Mouse (Mus musculus): ENCODE data around the gene Grin2b. TPM values are rescaled to one million over a fixed set of nuclear protein-coding genes. Genes with fewer than 3 reads are reported as not detected.

Gene Grin2b
- polyA plus RNA-seq, 1 experiment, result 0.04 TPM

DNA sequence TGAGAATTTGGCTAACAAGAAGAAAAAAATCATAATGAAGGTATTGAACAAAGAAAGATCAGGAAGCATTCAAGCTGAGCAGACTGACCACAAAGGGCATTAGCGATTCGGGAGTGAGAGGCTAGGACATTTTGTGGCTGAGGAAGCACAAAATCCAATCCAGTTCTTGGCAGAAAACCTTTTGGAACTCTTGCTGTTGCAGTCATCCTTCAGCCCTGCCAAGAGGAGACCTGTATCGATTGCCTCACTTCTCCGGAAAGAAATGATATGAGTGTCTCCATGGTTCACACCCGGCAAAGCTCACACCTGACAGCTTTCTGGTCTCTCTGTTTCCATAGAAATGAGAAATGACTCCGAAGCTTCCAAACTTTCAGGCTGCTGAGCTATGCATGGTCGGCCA lies 127.2 kb downstream of the Grin2b start:
- H3K27ac ChIP-seq (replicated peaks; ENCODE audit: low read depth, low read length), result no peak overlapping the region
- H3K4me1 ChIP-seq (ENCODE audit: control insufficient read depth, insufficient read depth, insufficient read length, low read length), result no peaks in the 10 kb centered on the region
- no peak overlapping the region for H3K4me3 ChIP-seq (ENCODE audit: insufficient read depth, low read depth, low read length)

DNA sequence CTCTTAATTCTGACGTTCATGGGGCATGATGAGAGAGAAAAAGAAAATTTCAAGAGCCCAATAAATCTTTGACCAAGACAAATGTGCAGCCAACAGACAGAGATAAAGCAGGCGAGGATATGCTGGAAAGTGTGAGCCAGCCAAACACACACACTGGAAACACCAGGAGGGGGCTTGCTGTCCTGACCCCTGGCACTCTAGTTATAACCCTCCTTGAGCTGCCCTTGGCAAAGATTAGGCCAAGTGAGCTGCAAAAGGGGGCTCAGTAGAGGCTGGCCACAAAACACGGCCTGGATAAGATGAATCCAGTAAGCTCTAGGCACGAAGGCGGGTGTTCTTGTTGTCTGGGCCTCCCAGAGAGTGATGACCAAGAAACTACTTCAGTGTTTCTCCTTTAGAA lies 128.8 kb downstream of the Grin2b start:
- H3K4me1 ChIP-seq (ENCODE audit: control insufficient read depth, insufficient read depth, insufficient read length, low read length), result no peaks in the 10 kb centered on the region
- H3K4me3 ChIP-seq (ENCODE audit: insufficient read depth, low read depth, low read length), result no peak overlapping the region
- H3K27ac ChIP-seq (replicated peaks; ENCODE audit: low read depth, low read length), result no peak overlapping the region

DNA sequence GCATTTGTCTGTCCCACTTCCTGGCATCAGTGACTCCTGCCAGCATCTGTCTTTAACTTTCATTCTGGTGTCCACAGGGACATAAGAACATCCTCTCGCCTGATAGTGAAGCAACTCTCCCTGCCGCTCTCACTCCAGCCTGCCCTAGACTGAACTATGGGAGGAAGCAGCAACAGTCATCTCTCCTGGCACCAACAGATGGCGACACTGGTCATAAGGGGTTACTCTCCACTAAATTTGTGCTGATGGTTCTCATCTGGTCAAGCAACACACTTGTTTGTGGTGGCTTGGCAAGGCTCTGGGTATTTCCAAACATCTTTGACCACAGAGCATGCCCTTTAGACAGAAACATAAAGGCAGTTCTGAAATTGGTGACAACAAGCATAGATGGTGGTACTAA lies 130.9 kb downstream of the Grin2b start:
- no peak overlapping the region for H3K4me3 ChIP-seq (ENCODE audit: insufficient read depth, low read depth, low read length)
- H3K27ac ChIP-seq (replicated peaks; ENCODE audit: low read depth, low read length), result no peak overlapping the region
- no peaks in the 10 kb centered on the region for H3K4me1 ChIP-seq (ENCODE audit: control insufficient read depth, insufficient read depth, insufficient read length, low read length)

DNA sequence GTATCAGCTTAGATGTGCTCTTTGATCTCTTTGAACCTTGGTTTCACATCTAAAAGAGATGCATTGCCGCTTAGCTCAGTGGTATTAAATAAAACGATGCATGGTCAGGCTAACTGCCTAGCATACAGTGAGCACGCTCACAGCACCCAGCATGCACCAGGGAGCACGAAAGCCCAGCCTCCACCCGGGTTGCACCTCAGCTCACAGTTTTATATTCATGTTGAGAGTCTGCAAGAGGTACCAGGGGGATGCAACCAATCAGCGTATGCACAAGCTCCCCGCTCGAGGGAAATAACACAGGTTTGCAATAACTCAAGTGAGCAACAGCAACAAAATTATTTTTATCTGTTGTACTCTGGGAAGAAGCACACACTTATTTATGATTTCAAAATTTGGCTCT lies 131.5 kb downstream of the Grin2b start:
- H3K4me1 ChIP-seq (ENCODE audit: control insufficient read depth, insufficient read depth, insufficient read length, low read length), result no peaks in the 10 kb centered on the region
- H3K4me3 ChIP-seq (ENCODE audit: insufficient read depth, low read depth, low read length), result no peak overlapping the region
- no peak overlapping the region for H3K27ac ChIP-seq (replicated peaks; ENCODE audit: low read depth, low read length)

DNA sequence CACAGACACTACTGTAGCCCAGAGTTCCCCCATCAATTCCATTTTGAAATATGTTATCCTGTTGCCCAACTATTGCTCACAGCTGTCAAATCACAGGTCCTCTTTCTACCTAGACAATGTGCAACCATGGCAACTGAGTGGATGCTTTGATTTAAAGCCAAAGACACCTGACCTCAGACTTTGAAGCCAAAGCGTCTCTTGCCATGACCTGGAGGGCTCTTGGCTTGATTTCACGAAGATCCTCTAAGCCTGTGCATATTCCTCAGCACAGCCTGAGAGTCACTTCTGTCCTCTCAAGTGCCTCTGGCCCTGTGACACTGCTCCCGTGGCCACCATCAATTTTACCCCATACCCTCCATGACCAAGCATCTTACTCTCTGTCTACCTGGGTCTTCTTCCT lies 132.4 kb downstream of the Grin2b start:
- Histone ChIP-seq H3K4me3 (ENCODE audit: insufficient read depth, low read depth, low read length) (no peak overlapping the region), H3K27ac (replicated peaks; ENCODE audit: low read depth, low read length) (no peak overlapping the region), H3K4me1 (ENCODE audit: control insufficient read depth, insufficient read depth, insufficient read length, low read length) (no peaks in the 10 kb centered on the region)

DNA sequence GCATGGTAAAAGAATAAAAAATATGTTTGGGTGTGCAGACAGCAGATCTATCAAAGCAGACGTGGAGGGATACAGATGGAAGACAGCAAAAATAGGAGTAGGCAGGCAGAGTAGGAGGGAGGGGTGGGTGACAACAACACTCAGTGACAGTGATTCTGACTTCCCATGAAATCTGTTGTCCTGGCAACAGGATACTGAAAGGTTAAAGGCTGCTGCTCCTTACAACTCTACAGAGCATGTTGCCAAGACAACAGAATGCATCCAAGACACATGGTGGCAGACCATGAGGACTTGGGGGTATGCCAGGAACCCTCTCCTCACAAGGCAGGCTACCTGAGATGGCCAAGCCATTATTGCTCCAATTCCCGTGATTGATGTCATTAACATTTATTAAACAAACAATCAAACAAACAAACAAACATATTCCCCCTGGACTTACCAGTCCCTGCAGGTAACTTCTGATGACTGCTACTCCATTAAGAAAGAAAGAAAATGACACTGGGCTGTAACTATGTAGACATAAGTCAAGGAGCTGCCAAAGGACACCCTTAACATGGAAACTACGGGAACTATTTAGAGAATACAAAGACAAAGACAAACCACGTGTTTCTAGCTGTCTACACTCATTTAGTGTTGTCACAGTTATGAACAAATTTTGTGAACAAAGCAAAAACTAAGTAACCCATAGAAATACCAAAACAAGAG lies 143.9 kb downstream of the Grin2b start:
- H3K4me1 ChIP-seq (ENCODE audit: control insufficient read depth, insufficient read depth, insufficient read length, low read length), result no peaks in the 10 kb centered on the region
- H3K4me3 ChIP-seq (ENCODE audit: insufficient read depth, low read depth, low read length), result no peak overlapping the region
- H3K27ac ChIP-seq (replicated peaks; ENCODE audit: low read depth, low read length), result no peak overlapping the region

DNA sequence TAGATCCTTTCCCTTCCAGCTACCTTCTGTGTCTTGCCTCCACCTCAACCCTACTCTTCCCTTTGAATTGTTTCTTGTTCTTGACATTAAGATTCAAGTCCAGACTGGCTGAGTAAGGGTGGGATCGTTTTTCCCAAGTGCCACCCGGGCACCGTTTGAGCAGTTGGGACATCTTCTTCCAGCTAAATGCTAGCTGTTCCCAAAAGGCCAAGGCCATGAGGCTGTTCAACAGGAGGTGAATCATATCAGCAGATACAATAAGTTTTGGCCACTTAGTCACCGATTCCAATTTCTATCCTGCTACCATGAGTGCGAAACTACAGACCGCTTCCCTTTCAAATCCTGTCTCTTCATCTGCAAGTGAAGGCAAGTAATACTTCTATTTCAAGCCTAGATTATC lies 146.4 kb downstream of the Grin2b start:
- Histone ChIP-seq H3K27ac (replicated peaks; ENCODE audit: low read depth, low read length) (no peak overlapping the region), H3K4me3 (ENCODE audit: insufficient read depth, low read depth, low read length) (no peak overlapping the region), H3K4me1 (ENCODE audit: control insufficient read depth, insufficient read depth, insufficient read length, low read length) (no peaks in the 10 kb centered on the region)

DNA sequence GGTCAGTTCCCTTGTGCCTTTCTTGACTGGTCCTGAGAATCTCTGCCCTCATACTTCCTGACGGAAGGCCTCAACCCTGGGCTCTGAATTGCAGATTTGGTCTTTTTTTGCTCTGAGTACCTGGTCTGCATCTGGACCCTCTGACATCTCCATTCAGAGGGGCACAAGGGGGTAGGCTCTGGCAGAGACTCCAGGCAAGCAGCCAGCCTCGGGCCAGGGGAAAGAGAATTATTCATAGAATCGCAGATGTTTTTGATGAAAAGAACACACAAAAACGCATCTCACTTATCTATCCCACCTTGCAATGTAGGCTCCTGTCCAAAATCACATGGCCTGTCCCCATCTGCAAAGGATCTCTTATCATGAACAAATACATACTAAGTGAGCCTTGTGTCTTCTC lies 147.5 kb downstream of the Grin2b start:
- Histone ChIP-seq H3K4me1 (ENCODE audit: control insufficient read depth, insufficient read depth, insufficient read length, low read length) (no peaks in the 10 kb centered on the region), H3K4me3 (ENCODE audit: insufficient read depth, low read depth, low read length) (no peak overlapping the region), H3K27ac (replicated peaks; ENCODE audit: low read depth, low read length) (no peak overlapping the region)

DNA sequence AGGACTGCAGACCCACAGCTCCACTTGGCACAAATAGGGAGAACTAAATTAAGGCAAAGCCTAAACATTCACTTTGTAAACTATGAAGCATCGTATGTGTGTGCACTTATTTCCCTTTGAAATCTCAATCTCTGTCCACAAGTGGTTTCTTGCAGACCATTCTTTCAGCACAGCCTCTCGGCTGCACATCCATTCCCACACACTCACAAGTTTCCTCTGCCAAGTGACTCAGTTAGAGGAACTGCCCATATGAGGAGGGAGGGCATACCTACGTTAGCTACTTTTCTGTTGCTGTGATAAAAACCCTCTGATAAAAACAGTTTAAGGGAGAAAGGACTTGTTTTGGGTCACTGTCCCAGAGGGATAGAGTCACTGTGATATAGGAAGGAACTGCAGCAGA lies 152.9 kb downstream of the Grin2b start:
- Histone ChIP-seq H3K27ac (replicated peaks; ENCODE audit: low read depth, low read length) (no peak overlapping the region), H3K4me1 (ENCODE audit: control insufficient read depth, insufficient read depth, insufficient read length, low read length) (no peaks in the 10 kb centered on the region), H3K4me3 (ENCODE audit: insufficient read depth, low read depth, low read length) (no peak overlapping the region)

DNA sequence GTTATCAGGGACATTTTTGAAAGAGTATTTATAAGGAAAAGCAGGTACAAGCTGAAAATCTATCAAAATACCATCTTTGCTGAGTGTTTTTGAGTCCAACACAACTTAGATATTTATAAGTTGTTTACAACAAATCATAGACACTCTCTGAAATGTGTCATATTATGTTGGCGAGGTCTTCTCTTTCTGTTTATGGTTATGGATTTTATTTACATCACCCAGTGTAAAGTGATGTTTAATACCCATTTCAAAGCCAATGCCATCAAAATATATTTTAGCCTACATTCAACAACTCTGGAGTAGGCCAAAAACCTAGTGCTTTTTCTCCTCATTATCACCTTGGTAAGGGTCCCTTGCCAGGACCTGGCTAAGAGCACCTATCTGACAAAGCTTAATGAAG lies 154.3 kb downstream of the Grin2b start:
- Histone ChIP-seq H3K4me1 (ENCODE audit: control insufficient read depth, insufficient read depth, insufficient read length, low read length) (no peaks in the 10 kb centered on the region), H3K27ac (replicated peaks; ENCODE audit: low read depth, low read length) (no peak overlapping the region), H3K4me3 (ENCODE audit: insufficient read depth, low read depth, low read length) (no peak overlapping the region)

DNA sequence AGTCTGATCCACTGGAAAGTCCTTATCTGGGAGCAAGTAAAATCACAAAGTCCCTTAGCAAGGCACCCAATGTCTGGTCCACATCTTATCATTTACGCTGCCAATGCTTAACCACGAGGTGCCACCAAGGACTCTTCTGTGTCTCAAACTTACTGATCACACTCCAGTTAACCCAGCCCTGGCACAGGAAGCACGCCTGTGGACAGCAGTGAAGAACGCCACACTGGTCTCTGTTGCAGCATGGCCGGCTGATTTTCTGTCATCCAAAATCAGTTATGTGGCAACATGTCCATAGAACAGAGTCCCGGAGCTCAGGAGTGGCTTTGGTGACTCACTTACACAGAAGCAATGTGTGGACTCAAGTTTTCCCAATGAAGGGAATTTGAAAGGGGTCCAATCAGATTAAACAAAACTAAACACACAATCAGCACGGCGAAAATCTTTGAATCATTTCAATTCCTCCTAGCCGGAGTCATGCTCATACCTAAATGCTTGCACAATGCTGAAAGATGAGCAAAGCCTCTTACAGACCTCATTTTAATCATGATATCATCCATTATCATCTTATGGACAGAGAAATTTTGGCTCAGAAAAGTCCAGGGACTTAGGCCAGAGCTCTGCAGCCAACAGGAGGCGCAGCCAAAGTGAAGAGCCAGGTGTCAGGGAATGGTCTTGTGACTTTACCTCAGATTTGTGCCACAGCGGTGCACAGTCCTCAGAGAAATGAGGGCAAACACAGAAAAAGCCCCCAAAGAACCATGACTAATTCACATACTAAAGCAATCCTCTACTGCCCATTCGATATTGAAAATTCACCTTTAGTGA lies 159.5 kb downstream of the Grin2b start:
- Histone ChIP-seq H3K4me3 (ENCODE audit: insufficient read depth, low read depth, low read length) (no peak overlapping the region), H3K4me1 (ENCODE audit: control insufficient read depth, insufficient read depth, insufficient read length, low read length) (no peaks in the 10 kb centered on the region), H3K27ac (replicated peaks; ENCODE audit: low read depth, low read length) (no peak overlapping the region)

DNA sequence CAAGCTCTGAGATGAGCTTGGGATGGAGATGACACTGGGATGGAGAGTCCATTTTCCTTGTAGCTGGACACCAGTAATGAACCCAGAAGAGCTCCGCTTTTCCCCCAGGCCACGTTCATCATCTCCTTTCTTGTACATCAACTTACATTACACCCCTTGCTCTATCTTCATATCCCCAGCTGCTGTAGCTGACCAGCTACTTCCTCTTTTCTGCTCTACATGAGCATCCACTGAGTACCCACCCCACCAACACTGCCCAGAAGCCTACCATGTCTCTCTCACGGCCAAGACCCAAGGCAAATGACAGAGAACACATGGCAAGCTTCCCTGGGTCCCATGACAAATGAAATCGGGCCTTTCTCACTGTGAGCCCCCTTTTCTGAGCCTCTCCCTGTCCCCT lies 161.8 kb downstream of the Grin2b start:
- Histone ChIP-seq H3K4me1 (ENCODE audit: control insufficient read depth, insufficient read depth, insufficient read length, low read length) (no peaks in the 10 kb centered on the region), H3K4me3 (ENCODE audit: insufficient read depth, low read depth, low read length) (no peak overlapping the region), H3K27ac (replicated peaks; ENCODE audit: low read depth, low read length) (no peak overlapping the region)

DNA sequence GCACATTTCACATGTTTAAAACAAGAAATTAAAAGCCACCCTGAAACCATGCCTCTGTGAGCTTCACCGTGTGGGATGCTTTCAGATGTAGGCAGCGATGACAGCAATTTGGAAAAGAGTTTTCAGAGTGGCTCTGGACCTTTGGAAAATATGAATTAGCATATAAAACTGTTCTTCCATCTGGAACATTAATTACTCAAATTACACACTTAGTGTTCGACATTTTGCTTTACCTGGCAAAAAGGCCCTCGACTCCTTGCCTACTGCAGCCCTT lies 162.3 kb downstream of the Grin2b start:
- Histone ChIP-seq H3K27ac (replicated peaks; ENCODE audit: low read depth, low read length) (no peak overlapping the region), H3K4me3 (ENCODE audit: insufficient read depth, low read depth, low read length) (no peak overlapping the region), H3K4me1 (ENCODE audit: control insufficient read depth, insufficient read depth, insufficient read length, low read length) (no peaks in the 10 kb centered on the region)

DNA sequence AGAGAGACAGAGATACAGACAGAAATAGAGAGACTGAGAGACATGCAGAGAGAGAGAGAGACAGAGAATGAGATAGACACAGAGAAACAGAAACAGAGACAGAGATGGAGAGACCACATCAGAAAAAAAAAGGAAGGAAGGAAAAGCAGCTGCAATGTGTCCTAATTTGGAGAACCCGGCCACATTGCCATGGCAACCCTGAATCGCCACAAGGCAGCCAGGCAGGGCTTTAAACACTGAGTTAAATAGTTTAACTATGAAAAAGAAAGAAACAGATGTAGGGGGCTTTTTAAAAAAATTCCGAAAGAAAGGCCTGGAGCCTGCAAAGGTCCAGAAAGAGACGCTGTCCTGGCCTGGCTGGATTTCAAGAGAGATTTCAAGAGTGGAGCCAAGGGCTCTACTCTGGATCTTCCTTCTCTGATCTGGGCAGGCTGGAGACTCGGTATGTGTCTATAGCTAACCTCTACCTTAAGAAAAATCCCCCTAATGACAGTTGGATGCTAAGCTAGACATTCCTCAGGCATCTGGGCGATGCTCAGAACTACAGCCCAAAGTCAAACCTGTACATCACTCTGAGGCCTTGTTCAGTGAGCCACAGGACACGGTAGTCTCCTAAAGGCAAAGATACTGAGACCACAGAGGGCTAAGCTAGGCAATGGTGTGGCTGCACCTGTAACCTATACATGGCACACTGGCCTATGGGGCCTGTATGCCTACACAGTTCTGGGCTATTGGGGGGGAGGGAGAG lies 162.8 kb downstream of the Grin2b start:
- H3K4me3 ChIP-seq (ENCODE audit: insufficient read depth, low read depth, low read length), result no peak overlapping the region
- H3K4me1 ChIP-seq (ENCODE audit: control insufficient read depth, insufficient read depth, insufficient read length, low read length), result no peaks in the 10 kb centered on the region
- no peak overlapping the region for H3K27ac ChIP-seq (replicated peaks; ENCODE audit: low read depth, low read length)

DNA sequence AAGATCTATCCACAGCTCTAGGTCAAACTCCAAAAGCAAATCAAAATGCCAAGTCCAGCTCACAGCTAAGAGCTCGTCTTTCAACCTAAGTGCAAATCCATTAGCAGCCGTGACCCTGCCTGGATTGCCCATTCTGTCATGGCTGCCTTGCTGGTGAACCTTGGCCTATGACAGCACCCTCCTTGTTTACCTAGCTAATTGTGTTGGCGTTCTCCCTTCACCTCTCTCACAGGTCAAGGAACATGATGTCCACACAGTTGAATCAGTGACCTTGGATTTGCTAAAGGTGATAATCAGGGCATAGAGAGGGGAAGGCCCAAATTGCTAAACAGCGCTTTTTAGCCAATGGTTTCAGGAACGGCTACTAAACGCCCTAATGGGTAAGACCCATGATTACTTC lies 165.2 kb downstream of the Grin2b start:
- H3K4me3 ChIP-seq (ENCODE audit: insufficient read depth, low read depth, low read length), result no peak overlapping the region
- H3K27ac ChIP-seq (replicated peaks; ENCODE audit: low read depth, low read length), result no peak overlapping the region
- H3K4me1 ChIP-seq (ENCODE audit: control insufficient read depth, insufficient read depth, insufficient read length, low read length), result no peaks in the 10 kb centered on the region

DNA sequence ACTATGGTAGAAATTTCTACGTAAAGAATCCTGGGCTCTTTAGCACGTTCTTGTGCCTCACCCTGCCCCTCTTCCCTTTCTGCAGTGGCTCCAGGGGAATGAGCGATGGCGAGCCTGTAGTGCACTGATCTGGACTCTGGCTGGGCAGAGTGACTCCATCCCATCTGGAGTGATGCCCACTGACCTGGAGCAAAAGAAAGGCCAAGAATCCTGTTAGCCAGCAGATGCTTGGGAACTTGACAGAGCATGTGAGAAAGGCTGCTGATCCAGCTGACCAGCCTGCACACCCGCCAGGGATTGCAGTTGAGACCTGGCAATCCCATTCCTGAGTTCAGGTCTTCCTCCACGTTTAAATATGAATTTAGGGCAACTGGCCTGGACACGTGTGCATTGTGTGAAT lies 178.6 kb downstream of the Grin2b start:
- H3K27ac ChIP-seq (replicated peaks; ENCODE audit: low read depth, low read length), result no peak overlapping the region
- no peaks in the 10 kb centered on the region for H3K4me1 ChIP-seq (ENCODE audit: control insufficient read depth, insufficient read depth, insufficient read length, low read length)
- H3K4me3 ChIP-seq (ENCODE audit: insufficient read depth, low read depth, low read length), result no peak overlapping the region
